Mouse (Mus musculus): ENCODE measurements at regions not wholly inside any gene's neighbourhood (a gene's known extent, or its start where the extent isn't known, plus 50 kb on each side); places are given as distances from the start of the nearest gene placed in this dataset.

- H3K27ac ChIP-seq = no peak overlapping the region
- H3K4me3 ChIP-seq (replicated peaks) = no peak overlapping the region
- H3K4me1 ChIP-seq (replicated peaks) = no peaks in the 10 kb centered on the region
- H3K36me3 ChIP-seq = no peaks in the 10 kb centered on the region
- H3K27me3 ChIP-seq (replicated peaks) = no peaks in the 10 kb centered on the region
- H3K9ac ChIP-seq = no peak overlapping the region
- WGBS = 50% methylated on average over 6 of the region's 6 CpGs
- H3K9me3 ChIP-seq = no peaks in the 10 kb centered on the region
- ATAC-seq = 0 out of 2 replicates have a peak, but pooled peaks have one; percentile 49
- H3K4me2 ChIP-seq (replicated peaks) = no peak overlapping the region
Measured at GRCm38 (mm10) chr13:47811711-47812415, 449.2 kb upstream of the Id4 start.

- Histone ChIP-seq H3K27me3 (replicated peaks) (no peaks in the 10 kb centered on the region), H3K4me3 (replicated peaks) (no peak overlapping the region), H3K36me3 (no peaks in the 10 kb centered on the region), H3K27ac (no peak overlapping the region), H3K4me2 (replicated peaks) (no peak overlapping the region), H3K9me3 (no peaks in the 10 kb centered on the region), H3K9ac (no peak overlapping the region), H3K4me1 (replicated peaks) (no peaks in the 10 kb centered on the region)
- WGBS = 51% methylated on average over 9 of the region's 9 CpGs
- ATAC-seq = peak; percentile 45; the same call in 1 of the 2 replicates
Measured at GRCm38 (mm10) chr13:47818924-47819564, 442.0 kb upstream of the Id4 start.

GRCm38 (mm10) chr13:47836491-47836890, 424.5 kb upstream of the Id4 start:
- no peak overlapping the region for H3K27ac ChIP-seq
- 45% methylated on average over 9 of the region's 9 CpGs for whole genome bisulfite sequencing
- no peak overlapping the region for H3K4me3 ChIP-seq (replicated peaks)
- H3K27me3 ChIP-seq (replicated peaks) = no peaks in the 10 kb centered on the region; the same call in 1 of the 2 replicates
- no peak overlapping the region for H3K9ac ChIP-seq
- no peaks in the 10 kb centered on the region for H3K36me3 ChIP-seq
- H3K9me3 ChIP-seq = no peaks in the 10 kb centered on the region
- no peak for ATAC-seq
- H3K4me1 ChIP-seq (replicated peaks) = no peaks in the 10 kb centered on the region
- H3K4me2 ChIP-seq (replicated peaks) = no peak overlapping the region

GRCm38 (mm10) chr13:47842418-47842817, 418.6 kb upstream of the Id4 start:
- no peak overlapping the region for H3K4me2 ChIP-seq (replicated peaks)
- no peaks in the 10 kb centered on the region for H3K4me1 ChIP-seq (replicated peaks)
- H3K4me3 ChIP-seq (replicated peaks) = no peak overlapping the region
- H3K9ac ChIP-seq = no peak overlapping the region
- H3K27ac ChIP-seq = no peak overlapping the region
- ATAC-seq = no peak
- H3K27me3 ChIP-seq (replicated peaks) = no peaks in the 10 kb centered on the region; the same call in 1 of the 2 replicates
- 88% methylated on average over 8 of the region's 8 CpGs for WGBS
- no peaks in the 10 kb centered on the region for H3K36me3 ChIP-seq
- H3K9me3 ChIP-seq = no peaks in the 10 kb centered on the region

- no peaks in the 10 kb centered on the region for H3K9me3 ChIP-seq
- H3K4me2 ChIP-seq (replicated peaks) = no peak overlapping the region
- H3K27me3 ChIP-seq (replicated peaks) = no peaks in the 10 kb centered on the region; the same call in 1 of the 2 replicates
- H3K4me3 ChIP-seq (replicated peaks) = no peak overlapping the region
- no peak overlapping the region for H3K27ac ChIP-seq
- H3K36me3 ChIP-seq = no peaks in the 10 kb centered on the region
- ATAC-seq = no peak
- H3K4me1 ChIP-seq (replicated peaks) = no peaks in the 10 kb centered on the region
- WGBS = 61% methylated on average over 9 of the region's 9 CpGs
- H3K9ac ChIP-seq = no peak overlapping the region
Measured at GRCm38 (mm10) chr13:47843011-47843410, 418.0 kb upstream of the Id4 start.

- Histone ChIP-seq H3K9me3 (no peaks in the 10 kb centered on the region), H3K4me1 (replicated peaks) (no peaks in the 10 kb centered on the region; the same call in 1 of the 2 replicates), H3K27me3 (replicated peaks) (no peaks in the 10 kb centered on the region; the same call in 1 of the 2 replicates), H3K4me2 (replicated peaks) (no peak overlapping the region), H3K27ac (no peak overlapping the region), H3K9ac (no peak overlapping the region), H3K4me3 (replicated peaks) (no peak overlapping the region), H3K36me3 (no peaks in the 10 kb centered on the region)
- WGBS = 57% methylated on average over 13 of the region's 13 CpGs
- ATAC-seq = peak; percentile 62
Measured at GRCm38 (mm10) chr13:47843541-47844267, 417.3 kb upstream of the Id4 start.

GRCm38 (mm10) chr13:47846713-47847112, 414.3 kb upstream of the Id4 start:
- no peaks in the 10 kb centered on the region for H3K36me3 ChIP-seq
- no peak overlapping the region for H3K9ac ChIP-seq
- no peak overlapping the region for H3K4me3 ChIP-seq (replicated peaks)
- no peaks in the 10 kb centered on the region for H3K9me3 ChIP-seq
- WGBS = 88% methylated on average over 3 of the region's 3 CpGs
- no peak overlapping the region for H3K4me2 ChIP-seq (replicated peaks)
- H3K27ac ChIP-seq = no peak overlapping the region
- H3K4me1 ChIP-seq (replicated peaks) = no peaks in the 10 kb centered on the region; the same call in 1 of the 2 replicates
- no peak for ATAC-seq
- H3K27me3 ChIP-seq (replicated peaks) = no peaks in the 10 kb centered on the region

GRCm38 (mm10) chr13:47848371-47849188, 412.4 kb upstream of the Id4 start:
- Histone ChIP-seq H3K4me1 (replicated peaks) (no peaks in the 10 kb centered on the region; the same call in 1 of the 2 replicates), H3K36me3 (no peaks in the 10 kb centered on the region), H3K4me3 (replicated peaks) (no peak overlapping the region), H3K9me3 (no peaks in the 10 kb centered on the region), H3K27me3 (replicated peaks) (no peaks in the 10 kb centered on the region), H3K27ac (peak overlapping the region; percentile 41; the same call in 1 of the 2 replicates), H3K9ac (no peak overlapping the region), H3K4me2 (replicated peaks) (0 out of 2 replicates have a peak overlapping the region, but pooled peaks have one; percentile 4)
- ATAC-seq = no peak
- 37% methylated on average over 11 of the region's 11 CpGs for WGBS

GRCm38 (mm10) chr13:47855422-47856108, 405.5 kb upstream of the Id4 start:
- Histone ChIP-seq H3K9me3 (no peaks in the 10 kb centered on the region), H3K27ac (no peak overlapping the region), H3K4me1 (replicated peaks) (0 out of 2 replicates have a peak, but pooled peaks cover 3% of the 10 kb centered on the region), H3K36me3 (no peaks in the 10 kb centered on the region), H3K9ac (no peak overlapping the region), H3K4me2 (replicated peaks) (peak overlapping the region; percentile 26; the same call in 1 of the 2 replicates), H3K27me3 (replicated peaks) (no peaks in the 10 kb centered on the region), H3K4me3 (replicated peaks) (no peak overlapping the region)
- WGBS = 12% methylated on average over 22 of the region's 22 CpGs
- ATAC-seq = no peak

GRCm38 (mm10) chr13:47858946-47859345, 402.1 kb upstream of the Id4 start:
- Histone ChIP-seq H3K36me3 (no peaks in the 10 kb centered on the region), H3K27ac (no peak overlapping the region), H3K4me2 (replicated peaks) (no peak overlapping the region), H3K4me3 (replicated peaks) (no peak overlapping the region), H3K9ac (no peak overlapping the region), H3K27me3 (replicated peaks) (no peaks in the 10 kb centered on the region), H3K9me3 (no peaks in the 10 kb centered on the region), H3K4me1 (replicated peaks) (0 out of 2 replicates have a peak, but pooled peaks cover 3% of the 10 kb centered on the region)
- no peak for ATAC-seq
- WGBS = 79% methylated on average over 4 of the region's 4 CpGs

GRCm38 (mm10) chr13:47860316-47860715, 400.7 kb upstream of the Id4 start:
- no peak for ATAC-seq
- no peaks in the 10 kb centered on the region for H3K4me1 ChIP-seq (replicated peaks)
- no peaks in the 10 kb centered on the region for H3K9me3 ChIP-seq
- 69% methylated on average over 8 of the region's 8 CpGs for WGBS
- H3K9ac ChIP-seq = no peak overlapping the region
- no peak overlapping the region for H3K27ac ChIP-seq
- H3K27me3 ChIP-seq (replicated peaks) = no peaks in the 10 kb centered on the region
- no peak overlapping the region for H3K4me3 ChIP-seq (replicated peaks)
- H3K4me2 ChIP-seq (replicated peaks) = no peak overlapping the region
- no peaks in the 10 kb centered on the region for H3K36me3 ChIP-seq
